27 mouse cellular contexts compared by ENCODE assay signal in genomic region chr17:15872093-15872492, GRCm38 (mm10). TPM values are rescaled to one million over a fixed set of nuclear protein-coding genes. Genes with fewer than 3 reads are reported as not detected.
A peak's percentile ranks its signal among the peaks of the same experiment; 100 is the strongest.
DNase-seq lines count a peak whose midpoint lies in the region; ATAC-seq and TF ChIP-seq lines count a peak whose summit lies in the region.
"Had no signal": no experiment of that assay in that cellular context is flagged by ENCODE, and none has a peak within 500 bp of the region (broad histone marks: within the 10 kb centered on the region; RNA-seq: fewer than 3 reads in every experiment).

No protein-coding gene starts in this region.

- ATAC-seq in lung, embryonic 16.5 days (ENCODE audit: low read depth): peak; percentile 77
- ATAC-seq: forebrain, embryonic 14.5 days; forebrain, postnatal 0 days; intestine, postnatal 0 days had no signal

- peak; percentile 2 for DNase-seq in adrenal gland, postnatal 10 days
- DNase-seq in adrenal gland, adult 2 months: no peak
- DNase-seq in heart, adult 18-20 months: peak; percentile 12 to 24
- no peak for DNase-seq in heart, embryonic 10.5 days (ENCODE audit: low spot score)
- no peak for DNase-seq in lung, postnatal 10 days
- peak; percentile 48 for DNase-seq in adipocyte (ENCODE audit: low spot score)
- DNase-seq in left cerebral cortex, adult 2 months (ENCODE audit: extremely low spot score in 1 of 2, low spot score in 2 of 2): no peak
- DNase-seq: adrenal gland, postnatal 36 days; B cell, adult 2 months; cerebellum, adult 11 months; cerebellum, adult 2 months; cerebellum, adult 9-11 months; cerebellum, postnatal 25 days; forebrain, postnatal 0 days; gastrocnemius, postnatal 25 days had no signal

- no peak overlapping the region for H3K9ac ChIP-seq in lung, embryonic 16.5 days (ENCODE audit: low read length)
- H3K9ac ChIP-seq: embryonic facial prominence, embryonic 12.5 days; embryonic facial prominence, embryonic 15.5 days; forebrain, postnatal 0 days; heart, embryonic 13.5 days; hindbrain, embryonic 12.5 days; hindbrain, embryonic 15.5 days had no signal

- no peak overlapping the region for H3K4me2 ChIP-seq in lung, embryonic 16.5 days (ENCODE audit: low read depth, low read length)
- H3K4me2 ChIP-seq: embryonic facial prominence, embryonic 12.5 days; embryonic facial prominence, embryonic 15.5 days; heart, embryonic 13.5 days; hindbrain, embryonic 12.5 days; hindbrain, embryonic 15.5 days had no signal

- no peaks in the 10 kb centered on the region for H3K27me3 ChIP-seq in heart, embryonic 10.5 days (ENCODE audit: insufficient read depth, poor library complexity, severe bottlenecking)
- H3K27me3 ChIP-seq in lung, embryonic 16.5 days (ENCODE audit: control insufficient read depth, insufficient read depth, low read depth, low read length): no peaks in the 10 kb centered on the region
- H3K27me3 ChIP-seq: CH12.LX; embryonic facial prominence, embryonic 12.5 days; embryonic facial prominence, embryonic 15.5 days; heart, embryonic 13.5 days; hindbrain, embryonic 12.5 days; hindbrain, embryonic 15.5 days had no signal

- no peak overlapping the region for H3K4me3 ChIP-seq in heart, embryonic 10.5 days
- no peak overlapping the region for H3K4me3 ChIP-seq in lung, embryonic 16.5 days (ENCODE audit: low read length)
- no peak overlapping the region for H3K4me3 ChIP-seq in left cerebral cortex, adult 2 months
- H3K4me3 ChIP-seq: embryonic facial prominence, embryonic 12.5 days; embryonic facial prominence, embryonic 15.5 days; heart, embryonic 13.5 days; hindbrain, embryonic 12.5 days; hindbrain, embryonic 15.5 days had no signal

- intact Hi-C loops in left cerebral cortex, adult 2 months (cut with DNase I): no loop called here

- H3K9me3 ChIP-seq in heart, embryonic 10.5 days: no peaks in the 10 kb centered on the region
- no peaks in the 10 kb centered on the region for H3K9me3 ChIP-seq in lung, embryonic 16.5 days (ENCODE audit: control insufficient read depth, low read length)
- H3K9me3 ChIP-seq: embryonic facial prominence, embryonic 12.5 days; embryonic facial prominence, embryonic 15.5 days; G1E; heart, embryonic 13.5 days; hindbrain, embryonic 12.5 days; hindbrain, embryonic 15.5 days had no signal

- no peak overlapping the region for H3K27ac ChIP-seq in heart, embryonic 10.5 days
- no peak overlapping the region for H3K27ac ChIP-seq in lung, embryonic 16.5 days (ENCODE audit: low read length)
- no peak overlapping the region for H3K27ac ChIP-seq in left cerebral cortex, adult 2 months
- H3K27ac ChIP-seq: embryonic facial prominence, embryonic 12.5 days; embryonic facial prominence, embryonic 15.5 days; heart, embryonic 13.5 days; hindbrain, embryonic 12.5 days; hindbrain, embryonic 15.5 days had no signal

- H3K36me3 ChIP-seq in heart, embryonic 10.5 days: no peaks in the 10 kb centered on the region
- H3K36me3 ChIP-seq in lung, embryonic 16.5 days (ENCODE audit: control insufficient read depth, insufficient read depth, low read length): no peaks in the 10 kb centered on the region
- H3K36me3 ChIP-seq: embryonic facial prominence, embryonic 12.5 days; embryonic facial prominence, embryonic 15.5 days; G1E; heart, embryonic 13.5 days; hindbrain, embryonic 12.5 days; hindbrain, embryonic 15.5 days had no signal

- no peaks in the 10 kb centered on the region for H3K4me1 ChIP-seq in heart, embryonic 10.5 days
- no peaks in the 10 kb centered on the region for H3K4me1 ChIP-seq in lung, embryonic 16.5 days (replicated peaks; ENCODE audit: control insufficient read depth, insufficient read depth, low read length)
- H3K4me1 ChIP-seq: embryonic facial prominence, embryonic 12.5 days; embryonic facial prominence, embryonic 15.5 days; heart, embryonic 13.5 days; hindbrain, embryonic 12.5 days; hindbrain, embryonic 15.5 days had no signal

- TF ChIP-seq CTCF in left cerebral cortex, adult 2 months (IDR thresholded peaks at IDR 0.05): no peak

RNA-seq across cellular contexts. Expression of gene Rgmb, which starts 41.3 kb away (rescaled TPM):
- 10 to 100 TPM; 21.7 to 26.4 TPM for total RNA-seq in adrenal gland, postnatal 10 days (2021)
- 10 to 100 TPM; 12.3 to 16.4 TPM for total RNA-seq in adrenal gland, adult 2 months (2021)
- 60.9 and 81.7 TPM in 2 replicates for polyA plus RNA-seq in adrenal gland, adult 2 months (2012; rRNA removed)
- total RNA-seq in heart, adult 18-20 months (2021): 10 to 100 TPM; 21.3 to 26.4 TPM
- 7.1 and 10.7 TPM in 2 replicates for polyA plus RNA-seq in heart, embryonic 10.5 days (2016; fragmentation: Nextera tagmentation; extraction: Ambion mirVana)
- 10.5 and 12.4 TPM in 2 replicates for polyA plus RNA-seq in lung, embryonic 16.5 days (2015; fragmentation: Nextera tagmentation; extraction: Ambion mirVana)
- 10 to 100 TPM; 71.0 to 75.1 TPM for total RNA-seq in left cerebral cortex, adult 2 months (2021)
- total RNA-seq: common myeloid progenitor, adult 5-6 weeks; granulocyte monocyte progenitor cell, adult 5-6 weeks had no signal
- polyA plus RNA-seq: G1E had no signal

Comparison
In these comparisons a context has a peak if more than half of its experiments do, and no peak if none do; other contexts are left out.
1. DNase-seq: peak in adrenal gland, postnatal 10 days (single experiment), heart, adult 18-20 months (2 of 2) and adipocyte (single experiment); none in adrenal gland, adult 2 months (single experiment), heart, embryonic 10.5 days (single experiment), lung, postnatal 10 days (single experiment) and left cerebral cortex, adult 2 months (0 of 2).